Mouse (Mus musculus) ES-E14 (cell line): ENCODE measurements around the gene Cnpy4. TPM values are rescaled to one million over a fixed set of nuclear protein-coding genes. Genes with fewer than 3 reads are reported as not detected.
A peak's percentile ranks its signal among the peaks of the same experiment; 100 is the strongest.

ENCODE experiments used
- DNase-seq: peaks from one replicate; pipeline ENCODE4 v3.0.0-alpha.2; 2013; ENCODE audit warnings: low read depth, low spot score
- H3K27ac ChIP-seq: 2 replicates; pipeline ENCODE4 v1.5.1; 2012; ENCODE audit warnings: low read depth, mild to moderate bottlenecking, low read length, moderate library complexity, mixed read lengths; ENCODE audit not compliant: poor library complexity, insufficient read depth, severe bottlenecking
- H3K36me3 ChIP-seq: 2 replicates; pipeline ENCODE4 v1.6.1; 2012; ENCODE audit warnings: mild to moderate bottlenecking, low read length, moderate library complexity, mixed read lengths; ENCODE audit not compliant: control insufficient read depth, poor library complexity, insufficient read depth, severe bottlenecking
- H3K4me1 ChIP-seq, 2 experiments: fragments of 150-350 bp in 1 of 2; sonication (generic) in 1 of 2; 2 replicates each; pipeline ENCODE4 v1.6.1; 2012; ENCODE audit warnings: low read length in 2 of 2, mild to moderate bottlenecking in 1 of 2, mixed read lengths in 1 of 2; ENCODE audit not compliant: control insufficient read depth in 2 of 2, insufficient read depth in 2 of 2, poor library complexity in 1 of 2
- H3K4me3 ChIP-seq, 2 experiments: fragments of 150-350 bp in 1 of 2; sonication (generic) in 1 of 2; 2 replicates each; pipeline ENCODE4 v1.5.1; 2012; ENCODE audit warnings: low read length in 2 of 2, low read depth in 1 of 2, mild to moderate bottlenecking in 1 of 2, mixed read lengths in 1 of 2; ENCODE audit not compliant: insufficient read depth in 1 of 2, poor library complexity in 1 of 2, severe bottlenecking in 1 of 2
- H3K9ac ChIP-seq: 2 replicates; pipeline ENCODE4 v1.6.1; 2012; ENCODE audit warnings: low read depth, mild to moderate bottlenecking, low read length, mixed read lengths; ENCODE audit not compliant: poor library complexity, insufficient read depth, severe bottlenecking
- H3K9me3 ChIP-seq: fragments of 150-350 bp; sonication (generic); 2 replicates; pipeline ENCODE4 v1.6.1; 2012; ENCODE audit warnings: low read depth, mild to moderate bottlenecking, low read length; ENCODE audit not compliant: control insufficient read depth, insufficient read depth
- CHD2 ChIP-seq: IDR thresholded peaks from 2 replicates; pipeline ENCODE4 v1.6.1; 2014; ENCODE audit warnings: mild to moderate bottlenecking, low read depth, low read length, inconsistent platforms
- HCFC1 ChIP-seq: IDR thresholded peaks from 2 replicates; pipeline ENCODE4 v1.6.1; 2012; ENCODE audit warnings: low read length, inconsistent platforms, borderline replicate concordance; ENCODE audit not compliant: insufficient read depth
- MAFK ChIP-seq: IDR thresholded peaks from 2 replicates; pipeline ENCODE4 v1.6.1; 2014; ENCODE audit warnings: mild to moderate bottlenecking, low read depth, low read length, inconsistent platforms; ENCODE audit not compliant: insufficient read depth
- ZC3H11A ChIP-seq: IDR thresholded peaks from 2 replicates; pipeline ENCODE4 v1.6.1; 2012; ENCODE audit warnings: low read depth, mild to moderate bottlenecking, inconsistent platforms, low read length, borderline replicate concordance
- ZNF384 ChIP-seq: IDR thresholded peaks from 2 replicates; pipeline ENCODE4 v1.6.1; 2012; ENCODE audit warnings: low read depth, low read length, inconsistent platforms
- in situ Hi-C, 2 experiments: fragments of 600-800 bp; cut with MboI; formaldehyde crosslinking; loops; one replicate each; pipeline ENCODE4 v1.15.1; 2025; ENCODE audit warnings: low sequenced_read_pairs in 2 of 2, inconsistent platforms in 1 of 2; ENCODE audit not compliant: unreplicated experiment in 2 of 2
- total RNA-seq: library from RNA; depleted of rRNA; stranded (reverse); fragments of 300-350 nt; gene quantifications from 2 replicates; pipeline ENCODE4 v1.2.3, GENCODE M21; 2012; rRNA removed

Cnpy4 gene
- total RNA-seq, result 43.5 and 59.5 TPM in 2 replicates

DNA sequence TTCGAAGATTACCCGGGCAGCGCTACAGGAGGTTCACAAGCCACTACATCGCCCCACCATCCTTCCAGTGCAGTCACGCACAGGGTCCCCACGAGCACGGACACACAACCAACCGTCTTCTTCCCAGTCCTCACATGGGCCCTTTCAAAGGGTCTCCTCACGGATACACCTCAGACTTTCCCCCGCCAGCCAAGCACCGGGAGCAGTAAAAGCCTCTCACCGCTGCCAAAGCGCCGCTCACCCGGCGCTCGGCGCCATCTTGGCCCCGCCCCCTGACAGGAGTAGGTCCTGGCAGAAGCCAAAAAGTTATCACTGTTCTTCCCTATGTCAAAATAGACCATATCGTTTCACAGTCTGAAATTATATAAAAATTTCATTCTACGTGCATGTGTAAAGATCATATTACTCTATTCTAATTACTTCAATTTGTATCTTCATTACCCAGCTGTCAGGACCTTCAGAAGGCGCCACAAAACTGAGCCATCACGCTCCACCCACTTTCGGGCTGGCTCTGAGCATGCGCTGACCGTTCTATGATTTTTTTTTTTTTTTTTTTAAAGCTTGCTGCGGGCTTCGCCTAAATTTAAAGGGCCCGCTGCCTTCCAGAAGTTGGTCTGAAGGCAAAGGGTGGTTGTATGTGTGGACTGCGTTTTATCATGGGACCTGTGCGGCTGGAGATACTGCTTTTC is at the start of gene Cnpy4, which contains the start of gene Taf6:
Gene Cnpy4 (plus strand): TSS at position 536 of the 689 bp plus-strand sequence.
Gene Taf6 (minus strand): TSS at position 502 of the 689 bp plus-strand sequence.
- TF ChIP-seq ZNF384 (peak; percentile 99), MAFK (0 out of 2 replicates have a peak, but pooled peaks have one; percentile 26), ZC3H11A (no peak), HCFC1 (peak; percentile 42; the same call in 1 of the 2 replicates)
- Histone ChIP-seq H3K36me3 (peaks cover 13% of the 10 kb centered on the region), H3K27ac (no peak within 1 kb of the TSS), H3K4me3 (peak within 1 kb of the TSS; percentile 76 to 85), H3K9ac (peak within 1 kb of the TSS; percentile 89), H3K9me3 (no peaks in the 10 kb centered on the region), H3K4me1 (peaks cover 0 to 9% of the 10 kb centered on the region in 2 experiments; a peak in 2 of 4 replicates)
- peak; percentile 80 for DNase-seq
- in situ Hi-C loops, result no loop called here

DNA sequence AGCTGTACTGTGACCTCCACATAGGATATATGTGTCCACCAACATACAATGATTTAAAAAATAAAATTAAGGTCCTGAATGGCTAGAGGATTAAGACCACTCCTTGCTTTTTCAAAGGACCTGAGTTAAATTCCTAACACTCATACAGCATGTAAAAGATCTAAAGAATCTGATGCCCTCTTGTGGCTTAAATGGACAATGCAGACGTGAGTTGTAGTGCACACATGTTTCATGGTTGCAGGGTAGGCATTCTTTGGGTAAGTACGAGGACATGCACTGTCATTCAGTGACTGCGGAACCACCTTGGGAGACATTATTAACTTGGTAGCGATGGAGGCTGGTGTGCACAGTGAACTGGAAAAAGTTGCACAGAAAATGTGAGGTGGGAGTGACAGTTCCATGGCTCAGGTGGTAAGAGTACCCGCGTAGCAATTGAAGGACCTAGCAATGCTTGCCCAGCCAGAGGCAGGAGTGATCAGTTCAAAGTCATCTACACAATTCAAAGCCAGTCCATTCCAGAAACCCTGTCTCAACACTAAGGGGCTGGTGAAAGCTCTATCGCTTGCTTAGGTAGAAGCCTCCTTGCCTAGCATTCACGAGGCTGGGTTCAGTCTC is 49.2 kb upstream of the Cnpy4 start:
- in situ Hi-C loops, result no loop called here
- Histone ChIP-seq H3K4me1 (no peaks in the 10 kb centered on the region), H3K36me3 (peaks cover 4% of the 10 kb centered on the region; the same call in 1 of the 2 replicates), H3K27ac (no peak overlapping the region), H3K9ac (no peak overlapping the region), H3K9me3 (no peaks in the 10 kb centered on the region), H3K4me3 (no peak overlapping the region)
- TF ChIP-seq ZC3H11A (peak; percentile 25; the same call in 1 of the 2 replicates), ZNF384 (no peak), CHD2 (0 out of 2 replicates have a peak, but pooled peaks have one; percentile 15)
- peak; percentile 56 for DNase-seq

DNA sequence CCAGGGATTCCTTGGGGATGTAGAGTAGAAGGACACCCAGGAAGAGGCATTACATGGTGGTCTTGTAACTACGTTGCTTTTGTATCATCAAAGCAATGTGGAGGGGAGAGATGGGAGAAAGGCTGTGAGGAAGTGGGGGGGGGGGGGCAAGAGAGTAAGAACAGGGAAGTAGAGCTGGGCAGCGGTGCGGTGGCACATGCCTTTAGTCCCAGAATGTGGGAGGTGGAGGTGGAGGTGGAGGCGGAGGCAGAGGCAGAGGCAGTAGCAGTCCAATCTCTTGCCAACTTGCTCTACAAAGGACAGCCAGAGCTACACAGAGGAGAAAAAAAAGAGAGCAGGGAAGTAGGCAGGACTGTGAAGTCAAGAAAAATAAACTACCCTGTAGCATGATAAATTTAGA is 48.7 kb upstream of the Cnpy4 start:
- no peak overlapping the region for H3K27ac ChIP-seq
- no peak overlapping the region for H3K9ac ChIP-seq
- in situ Hi-C loops, result no loop called here
- no peaks in the 10 kb centered on the region for H3K36me3 ChIP-seq
- no peak overlapping the region for H3K4me3 ChIP-seq
- no peaks in the 10 kb centered on the region for H3K9me3 ChIP-seq
- no peak for TF ChIP-seq CHD2
- no peak for TF ChIP-seq ZC3H11A
- no peak for TF ChIP-seq ZNF384
- no peak for TF ChIP-seq HCFC1
- no peak for TF ChIP-seq MAFK
- H3K4me1 ChIP-seq, result no peaks in the 10 kb centered on the region
- DNase-seq, result no peak

DNA sequence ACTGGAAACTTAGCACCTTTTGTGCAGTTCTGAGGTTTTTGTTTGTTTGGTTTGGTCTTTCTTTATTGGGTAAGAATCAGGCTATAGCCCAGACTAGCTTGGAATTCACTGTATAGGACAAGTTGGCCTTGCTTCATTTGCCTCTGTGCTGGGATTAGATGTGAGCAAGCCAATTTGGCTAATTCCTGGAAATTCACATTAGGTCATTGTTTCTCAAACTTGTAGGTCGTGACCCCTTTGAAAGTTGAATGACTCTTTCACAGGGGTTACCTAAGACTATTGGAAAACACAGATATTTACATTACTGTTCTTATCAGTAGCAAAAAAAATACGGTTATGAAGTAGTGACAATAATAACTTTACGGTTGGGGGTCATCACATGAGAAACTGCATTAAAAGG is 32.9 kb upstream of the Cnpy4 start:
- no peak overlapping the region for H3K27ac ChIP-seq

More for the DNA sequence above, 32.9 kb upstream of the Cnpy4 start:
- Histone ChIP-seq H3K9ac (no peak overlapping the region; the same call in 1 of the 2 replicates), H3K9me3 (no peaks in the 10 kb centered on the region), H3K4me3 (peak overlapping the region in 1 of 2 experiments; percentile 98; a peak in 1 of 4 replicates), H3K36me3 (peaks cover 5% of the 10 kb centered on the region; the same call in 1 of the 2 replicates), H3K4me1 (peaks cover 0 to 2% of the 10 kb centered on the region in 2 experiments; a peak in 1 of 4 replicates)
- TF ChIP-seq MAFK, result no peak
- no peak for TF ChIP-seq ZNF384
- no peak for TF ChIP-seq CHD2
- TF ChIP-seq HCFC1, result no peak
- TF ChIP-seq ZC3H11A, result no peak
- in situ Hi-C loops, result no loop called here
- no peak for DNase-seq
